Mouse (Mus musculus) midbrain, embryonic 11.5 days (tissue): ENCODE measurements at regions not wholly inside any gene's neighbourhood (a gene's known extent, or its start where the extent isn't known, plus 50 kb on each side); places are given as distances from the start of the nearest gene placed in this dataset.

Experiments
- ATAC-seq: fragments of 200-750 bp; cut with Nextera tagmentation; 2 replicates; pipeline ENCODE4 v1.8.0; 2017; ENCODE audit warnings: moderate TSS enrichment, moderate library complexity; ENCODE audit not compliant: low FRiP score
- DNase-seq: peaks from one replicate; pipeline ENCODE4 v3.0.0; 2015; ENCODE audit warnings: low spot score; ENCODE audit errors: missing footprints
- H3K27ac ChIP-seq: fragments of 300-500 bp; sonication (generic); 2 replicates; pipeline ENCODE4 v1.5.1; 2014; ENCODE audit warnings: low read depth, low read length
- H3K27me3 ChIP-seq: fragments of 300-500 bp; sonication (generic); 2 replicates; pipeline ENCODE4 v1.6.1; 2014; ENCODE audit warnings: mild to moderate bottlenecking, low read length, moderate library complexity, mixed read lengths; ENCODE audit not compliant: control insufficient read depth, insufficient read depth
- H3K36me3 ChIP-seq: fragments of 300-500 bp; sonication (generic); 2 replicates; pipeline ENCODE4 v1.6.1; 2014; ENCODE audit warnings: mild to moderate bottlenecking, low read length, moderate library complexity, mixed read lengths; ENCODE audit not compliant: control insufficient read depth, insufficient read depth
- H3K4me1 ChIP-seq: fragments of 300-500 bp; sonication (generic); 2 replicates; pipeline ENCODE4 v1.6.1; 2014; ENCODE audit warnings: low read length; ENCODE audit not compliant: control insufficient read depth, insufficient read depth
- H3K4me2 ChIP-seq: fragments of 300-500 bp; sonication (generic); 2 replicates; pipeline ENCODE4 v1.6.1; 2014; ENCODE audit warnings: mild to moderate bottlenecking, moderate library complexity
- H3K4me3 ChIP-seq: fragments of 300-500 bp; sonication (generic); 2 replicates; pipeline ENCODE4 v1.5.1; 2014; ENCODE audit warnings: low read depth, low read length
- H3K9ac ChIP-seq: fragments of 300-500 bp; sonication (generic); 2 replicates; pipeline ENCODE4 v1.6.1; 2014; ENCODE audit warnings: low read length
- H3K9me3 ChIP-seq: fragments of 300-500 bp; sonication (generic); 2 replicates; pipeline ENCODE4 v1.6.1; 2016; ENCODE audit warnings: low read length; ENCODE audit not compliant: control insufficient read depth
- WGBS: fragments of 180-500 bp; shearing (Covaris S2); extraction: QIAGEN DNeasy Blood & Tissue Kit; methylation state at CpG from one replicate; pipeline ENCODE4 v1.1.7; 2014; 5-methylcytosine and 5-hydroxymethylcytosine counted together

DNA sequence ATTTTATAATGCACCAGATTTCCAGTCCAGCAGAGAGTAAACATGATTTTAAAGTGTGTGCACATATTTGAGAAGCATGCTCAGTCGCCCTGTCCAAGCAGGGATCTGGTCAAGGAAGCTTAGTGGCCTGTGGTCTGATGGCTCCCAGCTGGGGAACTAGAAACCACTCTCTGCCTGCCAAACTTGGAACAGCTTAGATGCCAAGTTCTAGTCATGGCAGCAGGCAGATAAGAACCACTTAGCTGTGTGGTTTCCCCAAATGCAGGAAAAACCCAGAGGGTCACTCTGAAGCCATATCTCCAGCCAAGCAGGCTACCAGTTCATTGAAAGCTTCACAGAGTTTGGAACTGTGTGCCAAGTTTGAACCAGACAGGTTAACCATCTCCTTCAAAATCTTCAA is 86.1 kb downstream of the Fam114a2 start:
- Histone ChIP-seq H3K9ac (no peak overlapping the region), H3K4me1 (no peaks in the 10 kb centered on the region), H3K9me3 (no peaks in the 10 kb centered on the region), H3K4me2 (no peak overlapping the region), H3K36me3 (no peaks in the 10 kb centered on the region), H3K4me3 (no peak overlapping the region), H3K27me3 (no peaks in the 10 kb centered on the region), H3K27ac (no peak overlapping the region)
- ATAC-seq (no peak), DNase-seq (no peak)
- WGBS = 74% methylated on average over 1 of the region's 1 CpGs

DNA sequence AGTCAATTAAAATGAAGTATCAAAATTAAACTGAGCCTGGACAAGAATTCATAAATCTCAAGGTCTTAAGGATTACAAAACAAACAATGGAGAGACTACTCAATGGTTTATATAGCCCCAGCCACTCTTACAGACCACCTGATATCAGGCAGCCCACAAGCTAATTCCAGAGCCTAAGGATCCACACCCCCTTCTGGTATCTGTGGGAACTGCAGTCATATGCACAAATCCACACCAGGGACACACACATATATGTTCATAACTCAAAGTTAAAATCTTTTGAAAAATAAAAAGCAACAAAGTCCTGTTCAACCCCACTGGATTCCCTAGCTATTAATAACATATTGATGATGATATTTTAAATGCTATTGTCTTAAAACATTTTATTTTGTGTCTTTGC is 86.5 kb downstream of the Fam114a2 start:
- H3K36me3 ChIP-seq = no peaks in the 10 kb centered on the region
- H3K27me3 ChIP-seq = no peaks in the 10 kb centered on the region
- no peak overlapping the region for H3K4me3 ChIP-seq
- H3K9ac ChIP-seq = no peak overlapping the region
- ATAC-seq (no peak), DNase-seq (peak; percentile 57)
- H3K4me2 ChIP-seq = no peak overlapping the region
- no peak overlapping the region for H3K27ac ChIP-seq
- no peaks in the 10 kb centered on the region for H3K9me3 ChIP-seq
- no peaks in the 10 kb centered on the region for H3K4me1 ChIP-seq

DNA sequence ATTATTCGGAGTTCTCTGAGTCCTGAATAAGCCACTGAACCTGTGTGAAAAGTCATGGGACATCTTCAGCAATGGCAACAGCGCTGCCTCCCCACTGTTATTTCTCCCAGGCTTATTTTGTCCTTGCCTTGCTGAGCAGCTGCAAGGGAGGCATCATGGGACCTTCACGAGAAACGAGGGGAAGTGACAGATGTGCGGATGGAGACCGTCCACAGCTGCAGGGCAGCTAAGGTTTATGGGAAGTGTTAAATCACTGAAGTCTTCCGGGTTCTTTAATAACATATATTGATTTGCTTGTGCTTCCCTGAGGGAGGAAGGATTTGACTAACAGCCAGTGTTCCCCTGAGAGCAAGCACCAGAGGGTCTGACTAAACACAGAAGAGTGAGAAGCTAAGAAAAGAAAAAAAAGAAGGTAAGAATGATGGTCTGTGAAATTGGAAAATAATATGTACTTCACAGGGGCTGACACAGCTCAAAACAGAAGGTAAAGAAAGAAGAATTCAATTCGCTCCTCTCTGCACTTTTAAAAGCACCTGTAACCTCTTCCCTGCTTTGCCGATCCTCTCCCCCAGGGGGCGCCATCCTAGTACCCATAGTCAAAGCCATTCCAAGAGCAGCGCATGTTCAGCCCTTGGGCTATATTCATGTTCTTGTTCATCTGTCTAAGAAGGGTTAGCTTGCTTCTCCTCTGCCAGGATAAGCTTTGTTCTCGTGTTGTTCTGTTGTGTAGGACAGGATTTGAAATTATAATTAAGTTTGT is 92.2 kb downstream of the Fam114a2 start:
- DNase-seq (peak; percentile 82), ATAC-seq (no peak)
- Histone ChIP-seq H3K27me3 (no peaks in the 10 kb centered on the region), H3K4me3 (no peak overlapping the region), H3K9me3 (no peaks in the 10 kb centered on the region), H3K27ac (no peak overlapping the region), H3K9ac (no peak overlapping the region), H3K4me2 (no peak overlapping the region), H3K4me1 (no peaks in the 10 kb centered on the region), H3K36me3 (no peaks in the 10 kb centered on the region)
- 67% methylated on average over 12 of the region's 12 CpGs for WGBS

DNA sequence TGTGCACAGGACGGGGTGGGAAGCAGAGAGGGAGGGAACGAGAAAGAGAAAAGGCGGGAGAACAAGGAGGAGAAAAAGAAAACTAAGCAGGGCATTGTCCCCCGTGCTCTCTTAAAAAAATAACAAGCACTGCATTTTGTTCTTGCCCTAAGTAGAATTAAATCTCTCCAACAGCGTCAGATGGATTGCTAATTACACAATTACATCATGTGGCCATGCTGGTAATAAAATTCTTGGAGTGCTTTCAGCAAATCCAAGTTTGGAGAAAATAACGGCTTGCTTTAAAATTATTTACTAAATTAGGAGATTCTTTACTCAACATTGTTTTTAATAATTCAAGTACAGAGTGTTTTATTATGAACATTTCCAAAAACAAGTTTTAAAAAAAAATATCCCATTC is 99.0 kb downstream of the Fam114a2 start:
- Histone ChIP-seq H3K27ac (no peak overlapping the region), H3K4me1 (peaks cover 3% of the 10 kb centered on the region; the same call in 1 of the 2 replicates), H3K9me3 (no peaks in the 10 kb centered on the region), H3K36me3 (no peaks in the 10 kb centered on the region), H3K27me3 (no peaks in the 10 kb centered on the region), H3K9ac (no peak overlapping the region), H3K4me3 (no peak overlapping the region), H3K4me2 (no peak overlapping the region)
- DNase-seq (peak; percentile 37), ATAC-seq (no peak)
- WGBS = 79% methylated on average over 6 of the region's 6 CpGs

DNA sequence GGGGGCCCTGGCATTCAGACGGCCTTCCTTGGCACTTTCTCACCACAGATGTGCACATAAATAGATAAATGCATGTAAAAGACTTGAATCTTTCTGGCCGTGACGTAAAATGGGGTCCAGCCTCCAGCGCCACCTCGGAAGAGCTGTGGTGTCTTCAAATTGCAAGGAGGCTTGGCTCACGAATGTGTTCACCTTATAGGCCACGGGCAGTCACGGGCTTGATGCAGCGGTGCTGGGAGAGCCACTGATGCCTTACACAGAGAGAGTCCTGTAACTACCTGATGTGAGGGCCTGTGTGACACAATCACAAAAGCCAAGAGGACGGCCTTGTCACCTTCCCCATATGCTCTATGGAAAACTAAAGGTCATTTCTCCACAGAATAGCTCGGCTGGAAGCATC is 102.4 kb downstream of the Fam114a2 start:
- Histone ChIP-seq H3K27me3 (no peaks in the 10 kb centered on the region), H3K4me3 (no peak overlapping the region), H3K9me3 (no peaks in the 10 kb centered on the region), H3K36me3 (no peaks in the 10 kb centered on the region), H3K9ac (no peak overlapping the region), H3K27ac (no peak overlapping the region), H3K4me1 (peaks cover 3% of the 10 kb centered on the region; the same call in 1 of the 2 replicates), H3K4me2 (no peak overlapping the region)
- DNase-seq (peak; percentile 53), ATAC-seq (no peak)
- 89% methylated on average over 11 of the region's 11 CpGs for WGBS

DNA sequence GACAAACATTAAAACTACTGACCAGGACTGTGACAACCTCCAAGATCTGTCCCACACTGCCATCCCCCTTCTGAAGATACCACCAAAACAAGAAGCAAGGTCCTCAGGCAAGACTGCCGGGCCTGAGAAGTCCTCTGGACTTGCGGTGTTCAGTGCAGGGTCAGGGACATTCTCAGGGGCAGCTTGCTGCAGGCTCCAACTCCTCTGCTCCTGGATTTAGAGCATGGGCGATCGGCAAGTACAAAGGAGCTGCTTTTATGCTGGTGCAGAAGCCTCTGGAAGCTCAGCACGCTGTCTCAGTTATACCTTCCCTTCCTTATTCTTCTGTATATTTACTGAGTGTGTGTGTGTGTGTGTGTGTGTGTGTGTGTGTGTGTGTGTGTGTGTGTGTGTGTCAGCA is 103.2 kb downstream of the Fam114a2 start:
- no peaks in the 10 kb centered on the region for H3K27me3 ChIP-seq
- ATAC-seq = no peak; the same call in 1 of the 2 replicates
- no peaks in the 10 kb centered on the region for H3K9me3 ChIP-seq
- 69% methylated on average over 5 of the region's 5 CpGs for WGBS
- no peak overlapping the region for H3K4me2 ChIP-seq
- DNase-seq = peak; percentile 78
- H3K9ac ChIP-seq = no peak overlapping the region
- H3K36me3 ChIP-seq = no peaks in the 10 kb centered on the region
- H3K27ac ChIP-seq = peak overlapping the region; percentile 65
- H3K4me3 ChIP-seq = no peak overlapping the region
- H3K4me1 ChIP-seq = peaks cover 3% of the 10 kb centered on the region; the same call in 1 of the 2 replicates

DNA sequence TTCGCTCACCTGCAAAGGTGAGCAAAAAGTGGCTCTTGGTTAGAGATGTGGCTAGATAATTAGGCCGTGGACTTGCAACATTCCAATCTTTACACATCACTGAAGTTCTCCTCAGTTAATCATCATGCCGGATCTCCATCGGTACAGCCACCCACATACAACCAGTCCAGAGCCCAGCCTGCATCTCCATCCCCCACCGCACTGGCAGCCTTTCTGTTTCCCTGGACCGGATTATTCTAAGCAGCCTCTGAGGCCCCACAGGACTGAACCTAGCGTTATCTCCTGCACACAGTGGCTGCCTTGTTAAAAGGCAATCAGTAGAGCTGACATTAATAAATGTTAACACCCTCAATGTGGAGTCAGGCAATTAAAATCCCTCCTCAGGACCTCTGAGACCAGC is 103.7 kb downstream of the Fam114a2 start:
- Histone ChIP-seq H3K27ac (no peak overlapping the region), H3K27me3 (no peaks in the 10 kb centered on the region), H3K4me1 (peaks cover 3% of the 10 kb centered on the region; the same call in 1 of the 2 replicates), H3K9ac (no peak overlapping the region), H3K4me3 (no peak overlapping the region), H3K4me2 (no peak overlapping the region), H3K36me3 (no peaks in the 10 kb centered on the region), H3K9me3 (no peaks in the 10 kb centered on the region)
- WGBS = 63% methylated on average over 7 of the region's 7 CpGs
- ATAC-seq (peak; percentile 86), DNase-seq (peak; percentile 76)

DNA sequence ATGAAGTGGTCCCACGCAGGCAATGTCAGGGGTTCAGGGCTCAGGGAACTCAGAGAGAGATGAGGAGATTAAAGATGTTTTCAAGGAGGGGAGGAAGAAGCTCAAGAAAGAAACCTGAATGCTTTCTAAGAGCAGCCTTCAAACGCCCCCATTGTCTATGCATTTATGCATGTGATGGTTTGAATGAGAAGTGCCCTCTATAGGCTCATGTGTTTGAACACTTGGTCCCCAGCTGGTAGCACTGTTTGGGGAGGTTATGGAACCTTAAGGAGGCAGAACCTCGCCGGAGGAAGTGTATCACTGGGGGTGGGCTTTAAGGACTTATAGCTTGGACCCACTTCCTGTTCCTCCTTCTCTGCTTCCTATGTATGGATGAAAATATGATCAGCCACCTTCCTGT is 105.1 kb downstream of the Fam114a2 start:
- no peaks in the 10 kb centered on the region for H3K9me3 ChIP-seq
- H3K27ac ChIP-seq = no peak overlapping the region
- DNase-seq (peak; percentile 69), ATAC-seq (no peak)
- no peak overlapping the region for H3K4me2 ChIP-seq
- 69% methylated on average over 4 of the region's 4 CpGs for WGBS
- peaks cover 3% of the 10 kb centered on the region; the same call in 1 of the 2 replicates for H3K4me1 ChIP-seq
- no peak overlapping the region for H3K4me3 ChIP-seq
- no peak overlapping the region for H3K9ac ChIP-seq
- no peaks in the 10 kb centered on the region for H3K27me3 ChIP-seq
- no peaks in the 10 kb centered on the region for H3K36me3 ChIP-seq

DNA sequence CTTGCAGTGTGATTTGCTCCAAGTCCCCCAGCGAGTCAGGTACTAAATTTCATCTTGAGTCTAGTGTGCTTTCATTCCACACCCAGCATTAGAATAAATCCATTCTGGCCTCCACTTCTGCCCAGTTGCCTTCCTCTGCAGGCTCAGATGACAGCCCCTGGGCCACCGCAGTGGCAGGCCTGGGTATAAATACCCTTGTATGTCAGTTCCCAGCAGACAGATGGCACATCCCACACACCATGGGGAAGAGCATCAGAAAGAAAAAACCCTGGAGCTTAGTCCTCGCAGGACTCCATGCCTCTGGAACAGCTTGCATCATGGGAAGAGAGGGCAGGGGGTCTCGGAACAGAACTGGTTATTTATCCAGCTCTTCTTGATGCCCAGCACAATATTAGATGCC is 105.7 kb downstream of the Fam114a2 start:
- H3K36me3 ChIP-seq = no peaks in the 10 kb centered on the region
- DNase-seq = no peak
- H3K4me1 ChIP-seq = peaks cover 3% of the 10 kb centered on the region; the same call in 1 of the 2 replicates
- WGBS = 87% methylated on average over 4 of the region's 4 CpGs
- no peak overlapping the region for H3K4me3 ChIP-seq
- H3K27me3 ChIP-seq = no peaks in the 10 kb centered on the region
- H3K9ac ChIP-seq = no peak overlapping the region
- ATAC-seq = no peak
- no peak overlapping the region for H3K4me2 ChIP-seq
- H3K9me3 ChIP-seq = no peaks in the 10 kb centered on the region
- no peak overlapping the region for H3K27ac ChIP-seq
